Mouse (Mus musculus) intestine, postnatal 0 days (tissue): ENCODE measurements around the gene Ankrd33. TPM values are rescaled to one million over a fixed set of nuclear protein-coding genes. Genes with fewer than 3 reads are reported as not detected.

Experiments used
- ATAC-seq: fragments of 200-750 bp; cut with Nextera tagmentation; 2 replicates; pipeline ENCODE4 v1.8.0; 2017; ENCODE audit warnings: mild to moderate bottlenecking, moderate TSS enrichment, moderate library complexity
- H3K27ac ChIP-seq: fragments of 300-500 bp; sonication (generic); 2 replicates; pipeline ENCODE4 v1.5.1; 2014; ENCODE audit warnings: mild to moderate bottlenecking, low read depth, low read length, moderate library complexity
- H3K27me3 ChIP-seq: fragments of 300-500 bp; sonication (generic); replicated peaks from 2 replicates; pipeline ENCODE4 v1.6.1; 2014; ENCODE audit warnings: low read length, mixed read lengths; ENCODE audit not compliant: control insufficient read depth, insufficient read depth
- H3K36me3 ChIP-seq: fragments of 300-500 bp; sonication (generic); 2 replicates; pipeline ENCODE4 v1.6.1; 2014; ENCODE audit warnings: mild to moderate bottlenecking, moderate library complexity; ENCODE audit not compliant: control insufficient read depth, insufficient read depth
- H3K4me1 ChIP-seq: fragments of 300-500 bp; sonication (generic); replicated peaks from 2 replicates; pipeline ENCODE4 v1.6.1; 2014; ENCODE audit warnings: antibody characterized with exemption, low read length, mixed read lengths; ENCODE audit not compliant: control insufficient read depth, insufficient read depth
- H3K4me2 ChIP-seq: fragments of 300-500 bp; sonication (generic); replicated peaks from 2 replicates; pipeline ENCODE4 v1.6.1; 2014; ENCODE audit warnings: low read depth, mild to moderate bottlenecking, moderate library complexity
- H3K4me3 ChIP-seq: fragments of 300-500 bp; sonication (generic); 2 replicates; pipeline ENCODE4 v1.5.1; 2014; ENCODE audit warnings: low read depth, low read length
- H3K9ac ChIP-seq: fragments of 300-500 bp; sonication (generic); 2 replicates; pipeline ENCODE4 v1.6.1; 2014; ENCODE audit warnings: mild to moderate bottlenecking, low read depth, low read length
- H3K9me3 ChIP-seq: fragments of 300-500 bp; sonication (generic); 2 replicates; pipeline ENCODE4 v1.6.1; 2016; ENCODE audit warnings: mixed run types; ENCODE audit not compliant: control insufficient read depth
- CTCF ChIP-seq: sonication (generic); IDR thresholded peaks from 2 replicates; pipeline ENCODE4 v1.5.1; 2016; ENCODE audit warnings: low read depth, mild to moderate bottlenecking, control low read depth, antibody characterized with exemption, moderate library complexity
- WGBS: fragments of 180-500 bp; shearing (Covaris S2); extraction: QIAGEN DNeasy Blood & Tissue Kit; methylation state at CpG from one replicate; pipeline ENCODE4 v1.1.7; 2014; 5-methylcytosine and 5-hydroxymethylcytosine counted together
- polyA plus RNA-seq: library from polyadenylated mRNA; unstranded; fragments of >200 nt; fragmentation: Nextera tagmentation; extraction: Ambion mirVana; gene quantifications from 2 replicates; pipeline ENCODE4 v1.2.1, GENCODE M21; 2015

Gene Ankrd33
- polyA plus RNA-seq, 1 experiment from 2014 or later: not detected

DNA sequence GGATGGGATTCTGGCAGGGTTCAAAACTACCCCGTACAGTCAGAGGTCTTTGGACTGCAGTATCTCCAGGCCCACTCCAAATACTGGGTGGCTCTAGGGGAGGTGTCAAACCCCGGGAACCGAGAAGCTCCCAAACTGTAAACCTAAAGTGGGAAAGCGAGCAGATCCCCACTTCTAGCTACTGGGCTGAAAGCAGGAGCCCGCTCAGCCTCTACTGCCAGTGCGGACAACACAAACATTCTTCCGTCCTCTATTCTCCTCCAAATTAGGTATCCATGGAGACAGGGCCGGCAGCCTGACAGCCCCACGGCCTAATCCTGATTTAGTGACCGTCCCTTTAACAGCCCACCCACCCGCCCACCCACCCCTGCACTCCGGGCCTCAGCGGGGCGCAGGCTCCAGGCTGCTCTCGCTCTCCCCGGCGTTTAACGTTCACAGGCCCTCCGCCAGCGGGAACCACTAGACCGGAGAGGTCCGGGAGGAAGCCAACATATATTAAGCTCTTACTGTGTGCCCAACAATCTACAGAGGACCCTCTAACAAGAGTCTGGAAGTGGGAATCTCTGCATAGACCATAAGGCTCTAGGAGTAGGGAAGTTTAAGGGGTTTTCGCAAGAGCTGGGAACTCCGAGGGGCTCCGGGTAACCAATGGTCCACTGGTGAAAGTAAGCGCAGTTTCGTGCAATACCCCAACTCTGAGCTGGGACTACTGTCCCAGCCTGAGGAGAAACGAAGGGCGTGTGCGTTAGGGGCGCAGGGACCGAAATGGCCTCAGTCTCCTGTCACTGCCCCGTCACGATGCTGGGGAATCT, 38.3 kb upstream of the Ankrd33 start:
- peaks cover 4% of the 10 kb centered on the region; the same call in 1 of the 2 replicates for H3K4me1 ChIP-seq
- ATAC-seq: no peak

DNA sequence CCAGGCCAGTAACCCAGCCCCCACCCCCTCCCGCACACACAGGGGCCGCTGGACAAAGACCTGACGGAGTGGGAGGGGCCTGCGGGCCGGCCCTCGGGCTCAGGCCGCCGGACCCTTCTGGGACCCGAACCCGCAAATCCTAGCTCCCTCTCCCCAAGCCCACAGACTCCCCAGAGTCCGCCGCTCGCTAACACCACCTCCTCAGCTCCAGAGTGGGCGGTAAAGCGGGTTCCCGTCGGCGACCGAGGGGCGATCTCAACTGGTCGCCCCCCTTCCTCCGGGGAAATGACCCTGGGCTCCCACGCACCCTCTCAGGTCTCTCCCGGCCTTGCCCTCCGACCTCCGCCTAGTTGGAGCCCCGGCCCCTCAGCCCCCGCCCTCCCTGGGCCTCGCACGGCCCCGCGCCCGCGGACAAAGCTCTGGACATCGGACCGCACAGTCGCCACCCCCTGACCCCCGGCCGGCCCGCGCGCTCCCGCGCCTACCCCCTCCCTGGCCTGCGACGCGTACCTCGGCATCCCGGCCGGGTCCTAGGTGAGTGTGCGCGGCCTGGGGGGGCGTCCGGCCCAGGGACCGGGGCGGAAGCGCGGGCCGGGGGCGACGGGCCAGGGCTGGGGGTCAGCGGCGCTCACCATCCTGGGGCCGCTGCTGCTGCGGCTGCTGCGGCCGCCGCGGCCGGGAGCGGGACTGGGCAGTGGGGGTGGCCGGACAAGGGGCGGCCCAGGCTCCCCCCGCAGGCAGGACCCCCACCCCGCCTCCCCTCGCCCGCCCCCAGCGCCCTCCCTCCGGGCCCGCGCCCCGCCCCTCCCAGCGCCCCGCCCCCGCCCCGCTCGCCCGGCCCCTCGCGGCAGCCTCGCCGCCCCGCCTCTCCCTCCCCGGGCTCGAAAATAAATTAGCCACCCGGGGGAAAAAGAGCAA, 37.5 kb upstream of the Ankrd33 start, which contains the start of gene Fignl2:
Fignl2 (minus strand) TSS at position 755 of the 918 bp plus-strand sequence.
- no peak for ATAC-seq
- no peak for TF ChIP-seq CTCF
- H3K27me3 ChIP-seq: 0 out of 2 replicates have a peak, but pooled peaks cover 7% of the 10 kb centered on the region
- peak within 1 kb of the TSS; percentile 86 for H3K27ac ChIP-seq
- peak within 1 kb of the TSS; percentile 80 for H3K9ac ChIP-seq
- H3K4me1 ChIP-seq: peaks cover 4% of the 10 kb centered on the region; the same call in 1 of the 2 replicates
- no peaks in the 10 kb centered on the region for H3K9me3 ChIP-seq
- H3K36me3 ChIP-seq: no peaks in the 10 kb centered on the region
- WGBS: 2% methylated on average over 65 of the region's 96 CpGs
- peak within 1 kb of the TSS; percentile 92 for H3K4me3 ChIP-seq
- peak within 1 kb of the TSS; percentile 93 for H3K4me2 ChIP-seq

More for the DNA sequence above, 38.3 kb upstream of the Ankrd33 start:
- H3K27me3 ChIP-seq: 0 out of 2 replicates have a peak, but pooled peaks cover 7% of the 10 kb centered on the region
- H3K9me3 ChIP-seq: no peaks in the 10 kb centered on the region
- H3K9ac ChIP-seq: peak overlapping the region; percentile 80
- H3K36me3 ChIP-seq: no peaks in the 10 kb centered on the region
- H3K4me2 ChIP-seq: peak overlapping the region; percentile 93
- 15% methylated on average over 34 of the region's 34 CpGs for WGBS
- H3K4me3 ChIP-seq: peak overlapping the region; percentile 92
- peak overlapping the region; percentile 86 for H3K27ac ChIP-seq
- TF ChIP-seq CTCF: no peak

DNA sequence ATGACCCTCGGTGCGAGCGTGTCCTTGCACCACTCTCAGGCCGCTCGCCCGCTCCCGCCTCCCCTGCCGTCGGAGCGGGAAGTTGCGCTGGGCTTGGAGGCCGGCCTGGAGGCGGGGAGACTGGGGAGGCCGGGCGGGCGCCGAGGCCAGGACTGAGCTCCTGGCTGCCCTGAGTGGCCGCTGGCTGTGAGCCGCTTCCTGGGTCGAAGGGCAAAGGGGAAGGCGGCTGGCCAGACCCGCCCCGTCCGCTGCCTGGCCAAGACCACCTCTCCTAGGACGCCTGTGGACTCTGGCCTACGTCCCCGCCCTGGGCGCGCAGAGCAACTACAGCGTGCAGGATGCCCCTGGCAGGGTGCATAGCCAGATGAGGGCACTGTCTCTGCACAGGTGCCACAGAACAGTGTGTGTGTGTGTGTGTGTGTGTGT, 36.8 kb upstream of the Ankrd33 start:
- Histone ChIP-seq H3K36me3 (no peaks in the 10 kb centered on the region), H3K4me1 (peaks cover 4% of the 10 kb centered on the region; the same call in 1 of the 2 replicates), H3K9me3 (no peaks in the 10 kb centered on the region), H3K27ac (peak overlapping the region; percentile 86), H3K4me2 (peak overlapping the region; percentile 93), H3K9ac (peak overlapping the region; percentile 80), H3K4me3 (peak overlapping the region; percentile 92), H3K27me3 (0 out of 2 replicates have a peak, but pooled peaks cover 7% of the 10 kb centered on the region)
- peak; percentile 75 for TF ChIP-seq CTCF
- ATAC-seq: peak; percentile 80
- WGBS: 1% methylated on average over 30 of the region's 30 CpGs

DNA sequence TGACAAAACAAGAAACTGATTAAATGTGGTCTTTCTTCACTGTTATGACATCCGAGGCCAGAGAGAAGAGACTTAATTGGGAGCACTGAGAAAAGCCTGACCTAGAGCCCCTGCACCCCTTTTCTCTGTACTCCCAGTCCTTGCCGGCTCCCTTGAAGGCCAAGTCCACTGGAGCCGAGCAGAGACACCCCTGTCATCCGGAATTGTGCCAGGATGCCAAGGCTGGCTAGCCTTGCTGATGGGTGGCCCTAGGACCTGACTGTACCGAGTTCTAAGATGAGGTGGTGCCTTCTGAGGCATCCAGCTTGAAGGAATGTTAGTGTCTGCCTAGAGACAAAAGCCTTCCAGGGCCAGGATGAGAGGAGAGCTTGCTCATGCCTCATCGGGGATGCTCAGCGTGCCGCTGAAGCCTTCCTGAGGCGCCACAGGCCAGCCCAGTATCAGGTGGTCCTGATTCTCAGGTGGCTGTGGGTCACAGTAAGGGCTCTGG, 35.5 kb upstream of the Ankrd33 start:
- no peak overlapping the region for H3K27ac ChIP-seq
- H3K27me3 ChIP-seq: 0 out of 2 replicates have a peak, but pooled peaks cover 7% of the 10 kb centered on the region
- 88% methylated on average over 9 of the region's 9 CpGs for WGBS
- H3K36me3 ChIP-seq: no peaks in the 10 kb centered on the region
- no peak overlapping the region for H3K4me2 ChIP-seq
- peaks cover 4% of the 10 kb centered on the region; the same call in 1 of the 2 replicates for H3K4me1 ChIP-seq
- no peak overlapping the region for H3K9ac ChIP-seq
- TF ChIP-seq CTCF: no peak
- no peaks in the 10 kb centered on the region for H3K9me3 ChIP-seq
- no peak for ATAC-seq
- no peak overlapping the region for H3K4me3 ChIP-seq

DNA sequence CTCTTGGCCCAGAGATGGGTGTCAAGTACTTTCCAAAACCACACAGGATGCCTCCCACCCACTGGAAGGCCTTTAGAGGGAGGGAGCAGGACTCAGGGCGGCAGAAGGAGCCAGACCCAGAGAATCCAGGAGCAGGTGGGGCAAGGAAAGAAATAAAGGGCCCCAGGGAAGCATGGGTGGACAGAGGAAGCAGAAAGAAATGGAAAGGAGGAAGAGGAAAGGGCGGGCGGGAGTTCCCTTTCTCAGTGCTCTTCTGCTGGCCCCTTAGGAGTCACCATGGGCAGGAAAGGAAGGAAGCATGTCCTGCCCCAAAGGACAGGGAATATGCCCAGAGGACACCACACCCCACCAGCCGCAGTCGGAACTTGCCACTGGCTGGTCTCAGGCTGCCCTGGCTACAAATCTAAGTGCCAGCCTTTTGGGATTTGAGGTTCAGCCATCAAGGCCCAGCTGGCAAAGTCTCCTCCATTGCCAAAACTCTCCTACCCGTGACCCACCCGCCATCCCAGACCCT, 34.5 kb upstream of the Ankrd33 start:
- Histone ChIP-seq H3K27me3 (0 out of 2 replicates have a peak, but pooled peaks cover 7% of the 10 kb centered on the region), H3K9me3 (no peaks in the 10 kb centered on the region), H3K4me1 (peaks cover 4% of the 10 kb centered on the region; the same call in 1 of the 2 replicates), H3K36me3 (no peaks in the 10 kb centered on the region), H3K4me3 (no peak overlapping the region), H3K4me2 (no peak overlapping the region), H3K27ac (no peak overlapping the region), H3K9ac (no peak overlapping the region)
- WGBS: 79% methylated on average over 7 of the region's 7 CpGs
- no peak for TF ChIP-seq CTCF
- ATAC-seq: no peak
